ENCODE assay signal across 1 mouse cellular context in the genomic region with DNA sequence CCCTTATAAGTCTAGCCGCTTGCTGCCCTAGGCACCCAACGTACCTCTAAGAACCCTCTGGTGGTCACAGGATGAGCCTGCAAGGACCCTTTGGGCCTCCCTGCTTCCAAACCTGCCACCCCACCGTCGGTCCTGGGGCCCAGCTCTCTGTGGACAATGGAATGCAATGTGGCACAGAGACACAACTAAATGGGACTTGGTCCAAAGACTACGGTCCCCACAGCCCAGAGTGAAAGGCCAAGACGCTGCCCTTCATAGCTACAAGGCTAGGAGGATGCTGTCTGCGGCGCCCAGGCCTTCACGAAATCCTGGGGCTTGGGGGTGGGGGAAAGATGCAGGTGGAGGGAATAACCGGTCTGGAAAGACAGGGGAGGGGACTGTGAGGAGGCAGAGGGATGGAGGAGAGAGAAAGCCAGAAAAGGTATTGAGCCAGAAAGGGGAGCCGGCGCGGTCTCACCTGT.
TF ChIP-seq lines count a peak whose summit lies in the region.

No protein-coding gene starts in this region.

TF ChIP-seq in CH12.LX, 34 proteins besides CTCF, POLR2A, EP300 and RAD21:
- TF ChIP-seq SMC3 (IDR thresholded peaks at IDR 0.05; ENCODE audit: low read depth, low read length) (peak; percentile 11), SIN3A (IDR thresholded peaks at IDR 0.05; ENCODE audit: low read length) (no peak)
